Mouse (Mus musculus) heart, embryonic 14.5 days (tissue): ENCODE measurements around the gene Sirt7. TPM values are rescaled to one million over a fixed set of nuclear protein-coding genes. Genes with fewer than 3 reads are reported as not detected.

Source experiments
- ATAC-seq: fragments of 200-750 bp; cut with Nextera tagmentation; 2 replicates; pipeline ENCODE4 v1.8.0; 2017; ENCODE audit warnings: low read depth, moderate TSS enrichment; ENCODE audit not compliant: insufficient number of reproducible peaks, insufficient read depth, low FRiP score
- H3K27ac ChIP-seq, 2 experiments: fragments of 200-500 bp in 1 of 2; fragments of 300-500 bp in 1 of 2; sonication (generic) in 1 of 2; replicated peaks in 1 of 2; 2 replicates each; pipeline ENCODE4 v1.5.1; 2012 to 2014; ENCODE audit warnings: low read depth in 2 of 2, low read length in 2 of 2, control low read depth in 1 of 2, mild to moderate bottlenecking in 1 of 2, mixed read lengths in 1 of 2; ENCODE audit not compliant: control insufficient read depth in 1 of 2, insufficient read depth in 1 of 2
- H3K27me3 ChIP-seq: fragments of 300-500 bp; sonication (generic); 2 replicates; pipeline ENCODE4 v1.6.1; 2014; ENCODE audit warnings: mild to moderate bottlenecking, low read length, control low read depth; ENCODE audit not compliant: control insufficient read depth, insufficient read depth
- H3K36me3 ChIP-seq: fragments of 300-500 bp; sonication (generic); 2 replicates; pipeline ENCODE4 v1.6.1; 2014; ENCODE audit warnings: mild to moderate bottlenecking, control low read depth, low read length, mixed read lengths; ENCODE audit not compliant: control insufficient read depth, insufficient read depth
- H3K4me1 ChIP-seq, 2 experiments: fragments of 200-500 bp in 1 of 2; fragments of 300-500 bp in 1 of 2; sonication (generic) in 1 of 2; 2 replicates each; pipeline ENCODE4 v1.6.1; 2012 to 2014; ENCODE audit warnings: low read length in 2 of 2, control low read depth in 1 of 2, mixed read lengths in 1 of 2; ENCODE audit not compliant: control insufficient read depth in 2 of 2, insufficient read depth in 2 of 2
- H3K4me2 ChIP-seq: fragments of 300-500 bp; sonication (generic); 2 replicates; pipeline ENCODE4 v1.6.1; 2014; ENCODE audit warnings: mild to moderate bottlenecking, low read length
- H3K4me3 ChIP-seq, 2 experiments: fragments of 200-500 bp in 1 of 2; fragments of 300-500 bp in 1 of 2; sonication (generic) in 1 of 2; 2 replicates each; pipeline ENCODE4 v1.5.1; 2012 to 2014; ENCODE audit warnings: low read length in 2 of 2, mild to moderate bottlenecking in 2 of 2, control low read depth in 1 of 2, low read depth in 1 of 2, moderate library complexity in 1 of 2; ENCODE audit not compliant: control insufficient read depth in 1 of 2, insufficient read depth in 1 of 2
- H3K9ac ChIP-seq: fragments of 300-500 bp; sonication (generic); 2 replicates; pipeline ENCODE4 v1.6.1; 2014; ENCODE audit warnings: mild to moderate bottlenecking, low read length
- H3K9me3 ChIP-seq: fragments of 300-500 bp; sonication (generic); 2 replicates; pipeline ENCODE4 v1.6.1; 2016; ENCODE audit warnings: low read length, control low read depth; ENCODE audit not compliant: control insufficient read depth
- WGBS: fragments of 180-500 bp; shearing (Covaris S2); extraction: QIAGEN DNeasy Blood & Tissue Kit; methylation state at CpG from one replicate; pipeline ENCODE4 v1.1.7; 2014; 5-methylcytosine and 5-hydroxymethylcytosine counted together
- polyA plus RNA-seq: library from polyadenylated mRNA; unstranded; fragments of >200 nt; fragmentation: Nextera tagmentation; extraction: Ambion mirVana; gene quantifications from 2 replicates; pipeline ENCODE4 v1.2.1, GENCODE M21; 2014

Sirt7 gene
- polyA plus RNA-seq, 1 experiment from 2014 or later = 18.5 TPM

DNA sequence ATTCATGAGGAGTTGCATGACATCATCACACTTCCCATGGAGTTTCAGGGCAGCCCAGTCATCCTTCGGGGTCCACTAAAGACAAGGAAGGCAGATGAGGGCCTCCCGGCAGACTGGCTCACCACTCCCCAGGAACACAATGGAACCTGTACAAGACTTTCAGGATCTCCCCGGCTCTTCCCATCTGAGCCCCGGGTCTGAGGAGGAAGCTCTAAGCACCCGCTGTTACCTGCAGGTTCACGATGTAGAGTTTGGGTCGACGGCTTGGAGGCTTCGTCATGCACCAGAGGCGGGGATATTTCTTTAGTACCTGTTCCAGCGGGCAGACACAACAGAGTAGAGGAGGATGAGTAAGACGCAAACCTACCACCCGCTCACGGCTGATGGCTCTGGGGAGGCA lies 4.8 kb downstream of the Sirt7 start:
- Histone ChIP-seq H3K4me1 (peaks cover 10 to 17% of the 10 kb centered on the region in 2 experiments), H3K27ac (no peak overlapping the region), H3K36me3 (peaks cover 51% of the 10 kb centered on the region), H3K4me2 (no peak overlapping the region), H3K9me3 (no peaks in the 10 kb centered on the region), H3K27me3 (no peaks in the 10 kb centered on the region), H3K9ac (no peak overlapping the region), H3K4me3 (no peak overlapping the region)
- ATAC-seq = no peak
- WGBS = 93% methylated on average over 14 of the region's 14 CpGs

DNA sequence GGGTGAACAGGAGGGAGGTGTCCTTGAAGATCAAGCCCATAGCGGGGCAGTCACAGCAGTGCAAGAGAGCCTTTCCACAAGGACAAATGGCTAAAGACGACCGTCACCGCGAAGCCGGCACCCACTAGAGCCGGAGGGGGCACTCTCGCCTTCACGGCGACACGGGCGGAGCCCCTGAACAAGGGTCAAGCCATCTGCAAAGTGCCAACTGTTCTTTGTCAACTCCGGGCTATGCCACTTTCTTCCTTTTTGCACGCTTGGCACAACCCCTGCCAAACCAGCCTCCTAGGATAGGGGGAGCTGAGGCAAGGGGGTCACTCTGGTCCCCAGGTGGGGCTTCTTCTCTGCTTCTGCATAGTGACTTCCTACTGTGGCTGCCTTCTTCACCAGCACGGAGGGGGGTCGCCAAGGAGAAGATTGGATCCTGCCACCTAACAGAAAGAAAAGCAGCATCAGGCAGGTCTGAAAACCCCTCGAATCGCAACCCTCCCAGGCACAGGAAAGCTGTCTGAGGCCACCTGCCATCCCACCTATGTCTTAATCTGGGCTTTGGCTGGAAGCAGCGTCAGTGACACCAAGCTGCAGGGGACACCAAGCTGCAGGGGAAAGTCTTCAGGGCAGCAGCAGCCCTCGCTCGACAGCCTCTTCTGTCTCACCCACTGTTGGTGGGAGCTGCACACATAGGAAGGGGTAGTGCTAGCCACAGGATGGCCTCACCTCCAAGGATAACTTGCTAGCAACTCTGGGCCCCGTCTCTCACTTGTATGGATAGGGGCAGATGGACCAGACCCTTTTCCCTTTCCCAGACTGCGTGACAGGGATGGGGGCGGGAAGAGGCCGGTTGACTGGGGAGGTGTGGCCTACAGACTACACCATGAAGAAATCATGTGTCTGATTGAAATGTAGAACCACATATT lies 6.2 kb downstream of the Sirt7 start:
- 93% methylated on average over 25 of the region's 25 CpGs for WGBS
- peaks cover 8 to 11% of the 10 kb centered on the region in 2 experiments for H3K4me1 ChIP-seq
- no peak for ATAC-seq
- no peak overlapping the region for H3K4me2 ChIP-seq
- no peak overlapping the region for H3K4me3 ChIP-seq
- no peaks in the 10 kb centered on the region for H3K27me3 ChIP-seq
- H3K36me3 ChIP-seq = peaks cover 61% of the 10 kb centered on the region
- no peaks in the 10 kb centered on the region for H3K9me3 ChIP-seq
- H3K27ac ChIP-seq = no peak overlapping the region
- H3K9ac ChIP-seq = no peak overlapping the region

DNA sequence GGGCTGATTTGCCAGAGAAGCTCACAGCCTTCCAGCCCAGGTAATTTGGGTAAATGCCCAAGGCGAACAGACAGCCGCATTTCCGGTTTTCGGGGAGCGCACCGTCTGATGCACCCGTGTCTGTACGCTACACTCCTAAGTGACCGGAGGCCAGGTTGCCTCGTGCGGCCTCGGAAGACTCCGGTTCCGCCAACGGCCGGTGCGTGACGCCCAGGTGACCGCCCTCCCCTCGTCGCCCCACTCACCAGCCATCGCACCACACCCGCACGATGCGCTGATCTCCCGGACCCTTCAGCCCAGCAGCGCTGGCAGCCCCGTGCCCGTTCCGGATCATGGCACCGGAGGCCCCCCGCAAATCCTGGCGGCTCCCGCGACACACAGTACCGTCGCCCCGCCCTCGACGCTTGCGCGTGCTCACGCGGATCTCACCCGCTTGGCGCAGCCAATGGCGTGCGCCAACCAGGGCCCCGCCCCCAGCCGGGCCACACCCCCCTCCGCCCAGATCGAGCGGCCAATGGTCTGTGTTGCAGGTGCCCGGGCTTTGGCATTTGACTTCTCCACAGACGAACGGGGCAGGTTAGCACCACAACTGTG lies 7.4 kb downstream of the Sirt7 start, which contains the start of gene Pcyt2:
Gene Pcyt2, minus strand, starts transcription at position 418 of the 594 bp plus-strand sequence.
- H3K27ac ChIP-seq = peak within 1 kb of the TSS; percentile 25 to 70; a peak in 1 of 4 replicates

DNA sequence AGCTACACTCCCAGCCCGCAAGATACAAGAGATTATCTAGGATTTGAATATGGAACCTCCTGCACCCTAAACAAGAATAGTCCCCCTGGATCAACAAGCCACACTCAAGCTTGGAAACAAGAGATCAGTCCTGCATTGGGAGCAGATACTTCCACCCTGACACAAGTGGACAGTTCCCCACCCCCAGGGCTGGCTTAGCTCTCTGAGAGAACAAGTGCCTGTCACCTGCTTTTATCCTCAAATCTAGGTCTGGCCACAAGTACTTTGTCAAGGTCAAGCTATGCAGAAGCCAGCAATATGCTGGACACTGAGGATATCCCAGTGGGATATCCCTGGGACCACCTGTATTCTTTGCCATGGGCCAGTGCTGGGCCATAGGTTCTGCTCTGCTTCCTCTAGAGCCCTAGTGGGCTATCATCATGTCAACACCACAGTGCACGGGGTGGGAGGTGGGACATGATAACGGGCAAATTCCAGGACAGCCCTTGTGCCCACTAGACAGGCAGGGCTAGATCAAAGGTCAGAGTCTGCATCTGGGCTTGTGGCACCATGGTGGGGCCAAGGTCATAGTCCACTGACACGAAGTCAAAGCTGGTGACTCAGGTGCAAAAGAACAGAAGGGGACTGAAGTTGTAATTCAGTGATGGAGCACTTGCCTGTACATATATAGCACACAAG lies 8.3 kb downstream of the Sirt7 start:
- Histone ChIP-seq H3K27ac (peak overlapping the region in 1 of 2 experiments; percentile 70; a peak in 1 of 4 replicates), H3K4me3 (peak overlapping the region; percentile 73 to 76), H3K4me2 (peak overlapping the region; percentile 89), H3K36me3 (peaks cover 66% of the 10 kb centered on the region), H3K9ac (peak overlapping the region; percentile 87), H3K4me1 (peaks cover 8 to 9% of the 10 kb centered on the region in 2 experiments), H3K27me3 (no peaks in the 10 kb centered on the region), H3K9me3 (no peaks in the 10 kb centered on the region)
- 32% methylated on average over 4 of the region's 4 CpGs for WGBS
- no peak for ATAC-seq

More for the DNA sequence above, 7.4 kb downstream of the Sirt7 start, which contains the start of gene Pcyt2:
- peaks cover 8 to 9% of the 10 kb centered on the region in 2 experiments for H3K4me1 ChIP-seq
- H3K36me3 ChIP-seq = peaks cover 66% of the 10 kb centered on the region
- 1% methylated on average over 56 of the region's 56 CpGs for WGBS
- H3K4me2 ChIP-seq = peak within 1 kb of the TSS; percentile 89
- H3K9me3 ChIP-seq = no peaks in the 10 kb centered on the region
- peak within 1 kb of the TSS; percentile 87 for H3K9ac ChIP-seq
- H3K4me3 ChIP-seq = peak within 1 kb of the TSS; percentile 73 to 76
- no peaks in the 10 kb centered on the region for H3K27me3 ChIP-seq
- ATAC-seq = peak; percentile 90

DNA sequence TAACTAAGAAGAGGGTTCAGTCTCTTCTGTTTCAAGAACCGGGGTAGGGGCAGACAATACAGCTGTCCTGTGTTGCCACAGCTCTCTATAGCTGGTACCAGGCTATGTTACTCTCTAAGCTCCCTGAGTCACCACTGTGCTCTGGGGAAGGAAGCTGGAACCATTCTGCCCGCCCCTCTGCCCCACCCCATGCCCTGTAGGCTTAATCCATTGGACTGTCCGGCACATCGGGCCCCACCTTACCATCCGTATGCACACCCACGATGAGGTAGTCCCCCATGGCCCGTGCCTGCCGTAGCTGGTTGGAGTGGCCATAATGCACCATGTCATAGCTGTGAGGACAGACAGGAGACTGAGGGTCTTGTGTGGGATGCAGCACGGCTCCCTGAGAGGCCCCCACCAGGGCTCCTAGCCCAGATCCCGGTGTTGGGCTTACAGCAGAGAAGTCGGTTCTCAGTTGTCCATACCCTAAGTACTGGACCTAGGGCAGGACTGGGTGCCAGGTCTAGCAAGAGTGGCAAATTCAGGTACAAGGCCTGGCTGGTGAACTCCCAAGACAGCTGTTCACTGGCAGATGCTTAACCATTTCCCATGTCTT lies 9.3 kb downstream of the Sirt7 start:
- 89% methylated on average over 11 of the region's 11 CpGs for WGBS
- Histone ChIP-seq H3K9me3 (no peaks in the 10 kb centered on the region), H3K9ac (no peak overlapping the region), H3K4me3 (no peak overlapping the region), H3K36me3 (peaks cover 68% of the 10 kb centered on the region), H3K27me3 (no peaks in the 10 kb centered on the region), H3K27ac (no peak overlapping the region), H3K4me2 (no peak overlapping the region), H3K4me1 (peaks cover 8 to 9% of the 10 kb centered on the region in 2 experiments)
- ATAC-seq = no peak

DNA sequence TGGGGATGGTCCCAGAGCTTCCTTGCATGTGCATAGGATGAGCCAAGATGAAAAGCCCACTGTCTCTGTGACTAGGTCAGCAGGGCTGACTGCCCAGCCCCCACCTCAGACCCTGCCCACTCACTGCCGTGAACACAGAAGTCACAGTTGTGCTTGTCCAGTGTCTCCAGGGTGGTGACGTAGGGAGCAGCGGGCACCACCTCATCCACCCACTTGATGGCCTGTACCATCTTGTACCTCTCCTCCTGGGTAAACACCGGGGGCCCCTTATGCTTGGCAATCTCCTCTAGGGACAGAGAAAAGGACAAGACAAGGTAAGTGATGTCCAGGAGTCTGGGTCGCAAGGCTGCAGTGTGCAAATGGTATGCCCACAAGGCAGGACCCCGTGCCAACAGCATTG lies 9.9 kb downstream of the Sirt7 start:
- no peak overlapping the region for H3K4me3 ChIP-seq
- no peak for ATAC-seq

DNA sequence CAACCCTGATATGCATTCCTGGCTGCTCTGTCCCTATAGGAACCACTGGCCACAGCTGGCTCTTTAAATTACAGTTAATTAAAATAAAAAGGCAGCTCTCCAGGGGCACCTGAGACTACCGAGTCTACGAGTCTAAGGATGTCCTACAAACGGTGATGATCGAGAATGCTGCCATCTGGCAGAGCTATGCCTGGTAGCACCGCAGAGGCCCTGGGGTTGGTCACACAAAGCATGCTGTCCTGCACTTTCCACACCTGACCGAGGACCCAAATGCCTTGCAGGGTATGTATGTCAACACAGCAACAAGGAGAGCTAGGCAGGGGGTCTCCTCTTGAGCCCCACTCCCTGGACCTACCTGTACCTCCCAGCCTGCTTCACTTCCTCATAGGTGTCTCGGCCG lies 11.1 kb downstream of the Sirt7 start:
- H3K27ac ChIP-seq = no peak overlapping the region
- no peaks in the 10 kb centered on the region for H3K9me3 ChIP-seq
- 90% methylated on average over 8 of the region's 8 CpGs for WGBS
- no peak overlapping the region for H3K4me2 ChIP-seq
- H3K27me3 ChIP-seq = no peaks in the 10 kb centered on the region
- H3K4me1 ChIP-seq = peaks cover 11 to 17% of the 10 kb centered on the region in 2 experiments
- no peak overlapping the region for H3K4me3 ChIP-seq
- H3K36me3 ChIP-seq = peaks cover 56% of the 10 kb centered on the region
- H3K9ac ChIP-seq = no peak overlapping the region
- ATAC-seq = no peak

More for the DNA sequence above, 9.9 kb downstream of the Sirt7 start:
- peaks cover 8 to 9% of the 10 kb centered on the region in 2 experiments for H3K4me1 ChIP-seq
- H3K9me3 ChIP-seq = no peaks in the 10 kb centered on the region
- peaks cover 67% of the 10 kb centered on the region for H3K36me3 ChIP-seq
- 91% methylated on average over 6 of the region's 6 CpGs for WGBS
- H3K27me3 ChIP-seq = no peaks in the 10 kb centered on the region
- no peak overlapping the region for H3K4me2 ChIP-seq
- H3K27ac ChIP-seq = no peak overlapping the region
- no peak overlapping the region for H3K9ac ChIP-seq
